Mouse (Mus musculus) stomach, postnatal 0 days (tissue): ENCODE data around the gene Ddx39.
A peak's percentile ranks its signal among the peaks of the same experiment; 100 is the strongest.

Experiments used
- CTCF ChIP-seq: IDR thresholded peaks from 2 replicates; pipeline ENCODE4 v1.5.1; 2016; ENCODE audit warnings: antibody characterized with exemption, low read depth, mild to moderate bottlenecking, moderate library complexity
- EP300 ChIP-seq: optimal IDR thresholded peaks from 2 replicates; pipeline ENCODE3; 2016; ENCODE audit warnings: antibody characterized with exemption

GRCm38 (mm10) chr8:83756273-83756672, 41.3 kb downstream of the Ddx39 start:
- TF ChIP-seq CTCF = peak; percentile 61
- no peak for TF ChIP-seq EP300
